Mouse (Mus musculus): Measurements from ENCODE around the gene Mzf1. TPM values are rescaled to one million over a fixed set of nuclear protein-coding genes. Genes with fewer than 3 reads are reported as not detected.

Gene Mzf1
- polyA plus RNA-seq, 1 experiment = 3.7 TPM

DNA sequence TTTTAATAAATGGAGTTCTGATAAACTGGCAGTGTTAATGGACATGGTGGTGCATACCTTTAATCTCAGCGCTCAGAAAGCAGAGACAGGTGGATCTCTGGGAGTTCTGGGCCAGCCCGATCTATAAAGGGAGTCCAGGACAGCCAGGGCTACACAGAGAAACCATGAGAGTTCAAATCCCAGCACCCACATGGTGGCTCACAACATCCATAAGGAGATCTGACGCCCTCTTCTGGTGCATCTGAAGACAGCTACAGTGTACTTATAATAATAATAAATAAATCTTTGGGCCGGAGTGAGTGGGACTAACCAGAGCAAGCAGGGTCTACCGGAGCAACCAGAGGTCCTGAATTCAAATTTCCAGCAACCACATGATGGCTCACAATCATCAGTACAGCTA is 51.2 kb downstream of the Mzf1 start:
- no peak for DNase-seq (ENCODE audit: low read depth)

DNA sequence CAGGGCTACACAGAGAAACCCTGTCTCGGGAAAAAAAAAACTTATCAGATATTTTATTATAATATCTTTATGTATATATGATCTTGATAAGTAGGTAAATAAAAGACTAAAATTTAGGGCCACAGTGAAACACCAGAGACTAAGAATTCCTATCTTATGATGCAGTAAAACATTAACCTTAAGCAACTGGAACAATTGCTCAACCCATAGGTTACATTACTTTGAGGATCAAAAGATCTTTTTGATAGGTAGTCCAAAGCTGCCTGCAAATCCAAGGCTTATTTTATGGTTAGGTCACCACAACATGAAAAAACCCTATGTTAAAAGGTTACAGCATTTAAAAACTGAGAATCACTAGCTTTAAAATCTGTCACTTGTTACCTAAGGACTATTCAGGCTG is 53.0 kb downstream of the Mzf1 start:
- no peak for DNase-seq (ENCODE audit: low read depth)

DNA sequence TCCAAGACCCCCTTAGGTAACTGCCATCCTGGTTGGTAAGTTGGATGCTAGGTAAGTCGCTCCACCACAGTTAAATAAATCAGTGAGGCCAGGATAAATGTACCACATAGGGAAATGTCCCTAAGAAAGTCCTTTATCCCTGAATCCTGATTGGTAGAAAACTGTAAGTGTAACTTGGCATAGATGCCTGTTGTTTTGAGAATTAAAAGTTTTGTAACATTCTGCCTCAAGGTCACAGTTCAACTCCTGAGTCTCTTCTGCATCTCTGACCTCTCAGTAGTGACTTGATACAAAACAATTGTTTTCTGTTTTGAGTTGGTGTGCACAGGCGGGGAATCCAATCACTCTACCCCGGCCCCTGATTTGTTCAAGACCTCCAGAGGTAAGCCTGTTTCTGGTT is 55.7 kb downstream of the Mzf1 start, which contains the start of gene Trim28:
Trim28 (plus strand) TSS at position 264 of the 400 bp plus-strand sequence.
- no peak for DNase-seq (ENCODE audit: low read depth)

DNA sequence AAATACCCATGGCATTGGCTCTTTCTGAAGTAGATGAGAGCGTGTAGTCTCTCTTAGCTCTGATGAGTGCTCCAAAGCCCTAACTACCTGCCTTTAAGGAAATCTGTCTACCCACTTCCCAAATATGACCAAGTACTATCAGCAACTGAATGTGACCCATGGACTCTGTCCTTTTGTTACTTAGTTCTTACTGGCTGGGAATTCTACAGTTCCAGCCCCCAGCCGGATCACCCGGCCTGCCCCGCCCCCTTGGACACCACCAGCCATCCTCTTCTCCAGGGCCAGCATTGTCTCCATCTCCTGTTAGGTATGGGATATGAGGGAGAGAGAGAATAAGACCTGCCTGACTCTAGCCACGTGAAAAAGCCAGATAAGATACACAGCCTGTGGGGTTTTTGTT is 56.5 kb downstream of the Mzf1 start, which contains the start of gene Slc27a5:
Slc27a5 (minus strand) TSS at position 140 of the 400 bp plus-strand sequence.
- no peak for DNase-seq (ENCODE audit: low read depth)

DNA sequence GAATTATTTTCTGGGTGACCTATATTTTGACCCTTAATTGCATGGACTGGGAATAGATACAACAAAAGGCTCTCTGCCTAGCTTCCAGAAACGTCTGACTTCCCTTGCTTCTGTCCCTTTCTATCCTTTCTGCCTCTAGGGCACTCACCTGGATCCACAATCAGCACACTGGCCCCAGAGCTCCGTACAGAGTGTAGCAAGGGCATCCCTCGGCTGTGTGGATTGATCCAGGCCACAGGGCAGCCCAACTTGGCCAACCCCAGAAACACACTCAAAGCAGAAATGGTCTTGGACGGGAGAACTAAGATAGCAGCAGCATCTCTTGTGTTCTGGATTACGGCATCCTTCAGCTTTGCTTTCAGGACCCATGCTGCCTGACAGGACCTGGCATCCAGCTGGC is 57.3 kb downstream of the Mzf1 start:
- no peak for DNase-seq (ENCODE audit: low read depth)

DNA sequence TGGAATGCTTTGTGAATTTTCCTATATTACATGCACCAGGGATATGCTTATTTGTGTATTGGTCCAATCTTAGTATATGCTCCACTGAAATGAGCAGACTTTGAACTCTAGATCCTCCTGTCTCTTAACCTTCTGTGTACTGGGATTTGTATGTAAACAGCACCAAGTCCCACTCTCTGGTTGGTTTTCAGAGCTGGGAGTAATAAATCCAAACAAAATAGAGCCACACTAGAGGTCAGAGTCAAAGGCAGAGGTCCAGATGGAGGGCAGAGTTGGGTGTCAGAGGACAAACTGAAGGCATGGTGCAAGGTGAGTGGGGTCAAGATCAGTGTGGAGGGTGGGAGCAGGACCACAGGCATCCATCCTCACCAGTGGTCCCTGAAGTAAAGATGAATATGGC is 58.7 kb downstream of the Mzf1 start:
- no peak for DNase-seq (ENCODE audit: low read depth)

DNA sequence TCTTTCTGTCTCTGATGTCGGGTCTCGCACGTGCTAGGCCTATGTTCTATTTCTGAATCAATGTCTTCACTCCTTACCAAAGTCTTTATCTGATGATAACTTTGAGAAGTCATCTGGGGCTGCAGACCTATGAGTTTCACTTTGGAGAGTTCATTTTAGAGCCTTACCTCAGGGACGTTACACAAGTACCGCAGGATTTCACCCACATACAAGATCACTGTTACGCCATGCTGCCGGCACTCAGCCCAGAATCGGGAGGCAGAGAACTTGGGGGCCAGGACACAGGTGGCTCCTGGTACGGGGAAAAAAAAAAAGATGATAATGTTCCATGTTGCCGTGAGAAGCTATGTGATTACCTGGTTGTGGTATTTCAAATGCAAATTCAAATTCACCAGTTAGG is 61.4 kb downstream of the Mzf1 start:
- no peak for DNase-seq (ENCODE audit: low read depth)

Other genes with a start within 250 kb of the Mzf1 start
- 2.2 and 2.8 TPM in 2 replicates for gene Zfp329, start 235.9 kb downstream of the Mzf1 start, polyA plus RNA-seq (2012; rRNA removed)
- 15.5 and 16.2 TPM in 2 replicates for gene Zfp110, start 220.0 kb downstream of the Mzf1 start, polyA plus RNA-seq (2012; rRNA removed)
- gene Zfp128, start 173.6 kb downstream of the Mzf1 start, polyA plus RNA-seq (2012; rRNA removed) = 1.4 and 1.5 TPM in 2 replicates
- gene Zscan22, start 156.9 kb downstream of the Mzf1 start, polyA plus RNA-seq (2012; rRNA removed) = 11.1 and 13.1 TPM in 2 replicates
- 2,418 and 2,737 TPM in 2 replicates for gene Rps5, start 132.5 kb downstream of the Mzf1 start, polyA plus RNA-seq (2012; rRNA removed)
- 1.7 and 3.1 TPM in 2 replicates for gene Rnf225, start 127.3 kb downstream of the Mzf1 start, polyA plus RNA-seq (2012; rRNA removed)
- gene Zfp324, start 88.9 kb downstream of the Mzf1 start, polyA plus RNA-seq (2012; rRNA removed) = 10.3 and 10.5 TPM in 2 replicates
- gene Zfp446, start 76.9 kb downstream of the Mzf1 start, polyA plus RNA-seq (2012; rRNA removed) = 7.0 and 8.1 TPM in 2 replicates
- gene Slc27a5, start 56.6 kb downstream of the Mzf1 start, polyA plus RNA-seq (2012; rRNA removed) = 0.19 and 0.51 TPM in 2 replicates
- 214 and 282 TPM in 2 replicates for gene Trim28, start 55.6 kb downstream of the Mzf1 start, polyA plus RNA-seq (2012; rRNA removed)
- 12.7 and 17.3 TPM in 2 replicates for gene Zbtb45, start 44.7 kb downstream of the Mzf1 start, polyA plus RNA-seq (2012; rRNA removed)
- gene Chmp2a, start 20.0 kb downstream of the Mzf1 start, polyA plus RNA-seq (2012; rRNA removed) = 116 and 142 TPM in 2 replicates
- 187 and 192 TPM in 2 replicates for gene Ube2m, start 16.5 kb downstream of the Mzf1 start, polyA plus RNA-seq (2012; rRNA removed)
- gene Vmn1r85, start 40.4 kb upstream of the Mzf1 start, polyA plus RNA-seq (2012; rRNA removed) = not detected in 2 replicates
- gene Vmn1r86, start 65.2 kb upstream of the Mzf1 start, polyA plus RNA-seq (2012; rRNA removed) = not detected in 2 replicates
- gene Vmn1r87, start 85.4 kb upstream of the Mzf1 start, polyA plus RNA-seq (2012; rRNA removed) = not detected in 2 replicates
- not detected in 2 replicates for gene Vmn1r88, start 104.8 kb upstream of the Mzf1 start, polyA plus RNA-seq (2012; rRNA removed)
- gene Vmn1r89, start 158.3 kb upstream of the Mzf1 start, polyA plus RNA-seq (2012; rRNA removed) = not detected in 2 replicates
- gene Lig1, start 222.5 kb upstream of the Mzf1 start, polyA plus RNA-seq (2012; rRNA removed) = 7.0 and 7.8 TPM in 2 replicates
- gene Zswim9, start 224.0 kb upstream of the Mzf1 start, polyA plus RNA-seq (2012; rRNA removed) = 3.8 and 4.5 TPM in 2 replicates